Mouse (Mus musculus): ENCODE results near the gene 1700037C18Rik. TPM values are rescaled to one million over a fixed set of nuclear protein-coding genes. Genes with fewer than 3 reads are reported as not detected.
"Not testable (repeated sequence)": the region's sequence is repeated elsewhere in the genome, so short reads cannot be mapped to it uniquely, and the experiment has no call there.

1700037C18Rik gene
- total and polyA plus RNA-seq, 3 experiments = 3.5 to 7.2 TPM; not detected in 1

GRCm38 (mm10) chr16:3852586-3852985 is 55.9 kb downstream of the 1700037C18Rik start:
- no peak for DNase-seq (ENCODE audit: low read depth, low spot score)
- peaks cover 0 to 4% of the 10 kb centered on the region in 2 experiments; a peak in 2 of 4 replicates for H3K36me3 ChIP-seq (ENCODE audit: control insufficient read depth in 1 of 2, insufficient read depth in 2 of 2, low read length in 2 of 2)
- no peak for TF ChIP-seq CHD1 (IDR thresholded peaks at IDR 0.05; ENCODE audit: low read depth, low read length)
- no peak for TF ChIP-seq NELFE (IDR thresholded peaks at IDR 0.05; ENCODE audit: low read depth, low read length)
- no peak for TF ChIP-seq USF1 (IDR thresholded peaks at IDR 0.05; ENCODE audit: low read depth, low read length)
- no peak for TF ChIP-seq ELF1 (IDR thresholded peaks at IDR 0.05; ENCODE audit: low read depth, low read length)
- TF ChIP-seq CHD2 (IDR thresholded peaks at IDR 0.05; ENCODE audit: low read length) = no peak
- no peak for TF ChIP-seq MAFK (IDR thresholded peaks at IDR 0.05; ENCODE audit: borderline replicate concordance, low read depth, low read length)
- no peak for TF ChIP-seq MYB (IDR thresholded peaks at IDR 0.05; ENCODE audit: low read depth, low read length)

GRCm38 (mm10) chr16:3851301-3851700 is 57.2 kb downstream of the 1700037C18Rik start:
- H3K4me3 ChIP-seq (ENCODE audit: control insufficient read depth in 1 of 2, insufficient read depth in 1 of 2, low read depth in 2 of 2, low read length in 2 of 2); DNase-seq (ENCODE audit: low read depth, low spot score); H3K4me1 ChIP-seq (ENCODE audit: control insufficient read depth in 1 of 2, insufficient read depth in 2 of 2, low read length in 2 of 2): not testable (repeated sequence)

More at GRCm38 (mm10) chr16:3852586-3852985, 55.9 kb downstream of the 1700037C18Rik start:
- Histone ChIP-seq H3K79me2 (ENCODE audit: control insufficient read depth, insufficient read depth, low read length, poor library complexity) (no peaks in the 10 kb centered on the region), H3K9ac (ENCODE audit: control insufficient read depth, low read depth, low read length, poor library complexity, severe bottlenecking) (no peak overlapping the region), H3K27ac (ENCODE audit: control insufficient read depth, low read depth, low read length) (no peak overlapping the region), H3K9me3 (replicated peaks; ENCODE audit: insufficient read depth, low read length) (no peaks in the 10 kb centered on the region), H3K4me1 (ENCODE audit: control insufficient read depth in 1 of 2, insufficient read depth in 2 of 2, low read length in 2 of 2) (no peaks in the 10 kb centered on the region; a peak in 1 of 4 replicates), H3K4me3 (ENCODE audit: control insufficient read depth in 1 of 2, insufficient read depth in 1 of 2, low read depth in 2 of 2, low read length in 2 of 2) (no peak overlapping the region), H3K27me3 (ENCODE audit: control insufficient read depth in 1 of 2, insufficient read depth in 2 of 2, low read length in 2 of 2) (no peaks in the 10 kb centered on the region)

GRCm38 (mm10) chr16:3848416-3848815 is 60.1 kb downstream of the 1700037C18Rik start:
- Histone ChIP-seq H3K4me3 (ENCODE audit: control insufficient read depth in 1 of 2, insufficient read depth in 1 of 2, low read depth in 2 of 2, low read length in 2 of 2) (no peak overlapping the region), H3K27ac (ENCODE audit: control insufficient read depth, low read depth, low read length) (no peak overlapping the region), H3K36me3 (ENCODE audit: control insufficient read depth in 1 of 2, insufficient read depth in 2 of 2, low read length in 2 of 2) (no peaks in the 10 kb centered on the region; a peak in 1 of 4 replicates), H3K79me2 (ENCODE audit: control insufficient read depth, insufficient read depth, low read length, poor library complexity) (no peaks in the 10 kb centered on the region), H3K27me3 (ENCODE audit: control insufficient read depth in 1 of 2, insufficient read depth in 2 of 2, low read length in 2 of 2) (no peaks in the 10 kb centered on the region), H3K9ac (ENCODE audit: control insufficient read depth, low read depth, low read length, poor library complexity, severe bottlenecking) (no peak overlapping the region), H3K4me1 (ENCODE audit: control insufficient read depth in 1 of 2, insufficient read depth in 2 of 2, low read length in 2 of 2) (no peaks in the 10 kb centered on the region; a peak in 1 of 4 replicates), H3K9me3 (replicated peaks; ENCODE audit: insufficient read depth, low read length) (no peaks in the 10 kb centered on the region)
- no peak for TF ChIP-seq ZMIZ1 (IDR thresholded peaks at IDR 0.05; ENCODE audit: low read depth, low read length)
- TF ChIP-seq NELFE (IDR thresholded peaks at IDR 0.05; ENCODE audit: low read depth, low read length) = no peak
- TF ChIP-seq CHD1 (IDR thresholded peaks at IDR 0.05; ENCODE audit: low read depth, low read length) = no peak
- TF ChIP-seq MYB (IDR thresholded peaks at IDR 0.05; ENCODE audit: low read depth, low read length) = no peak
- TF ChIP-seq SMC3 (IDR thresholded peaks at IDR 0.05; ENCODE audit: low read depth, low read length) = peak; percentile 31
- TF ChIP-seq ETS1 (IDR thresholded peaks at IDR 0.05; ENCODE audit: low read depth, low read length) = no peak
- TF ChIP-seq POLR2AphosphoS2 (IDR thresholded peaks at IDR 0.05; ENCODE audit: low read length) = no peak
- no peak for TF ChIP-seq UBTF (IDR thresholded peaks at IDR 0.05; ENCODE audit: borderline replicate concordance, insufficient read depth, low read depth, low read length)
- no peak for TF ChIP-seq MAFK (IDR thresholded peaks at IDR 0.05; ENCODE audit: borderline replicate concordance, low read depth, low read length)
- peak; percentile 32; the same call in 1 of the 2 replicates for TF ChIP-seq TBP (IDR thresholded peaks at IDR 0.05; ENCODE audit: low read depth, low read length)
- no peak for TF ChIP-seq SIN3A (IDR thresholded peaks at IDR 0.05; ENCODE audit: low read length)
- TF ChIP-seq CTCF (IDR thresholded peaks at IDR 0.05 in 2 of 3, conservative IDR thresholded peaks at IDR 0.05 in 1 of 3; ENCODE audit: control insufficient read depth in 1 of 3, insufficient read depth in 1 of 3, low read depth in 2 of 3, low read length in 3 of 3, poor library complexity in 1 of 3, severe bottlenecking in 1 of 3) = peak in 2 of 3 experiments; percentile 6 to 36; a peak in 3 of 6 replicates
- no peak for TF ChIP-seq HCFC1 (IDR thresholded peaks at IDR 0.05; ENCODE audit: low read depth, low read length)
- TF ChIP-seq RAD21 (IDR thresholded peaks at IDR 0.05; ENCODE audit: low read depth, low read length) = peak; percentile 6
- no peak for TF ChIP-seq MXI1 (IDR thresholded peaks at IDR 0.05; ENCODE audit: low read depth, low read length)
- no peak for TF ChIP-seq CHD2 (IDR thresholded peaks at IDR 0.05; ENCODE audit: low read length)
- no peak for TF ChIP-seq TAL1 (IDR thresholded peaks at IDR 0.05; ENCODE audit: low read length)
- DNase-seq (ENCODE audit: low read depth, low spot score) = peak; percentile 33

More at GRCm38 (mm10) chr16:3851301-3851700, 57.2 kb downstream of the 1700037C18Rik start:
- not testable (repeated sequence) for H3K27me3 ChIP-seq (ENCODE audit: control insufficient read depth in 1 of 2, insufficient read depth in 2 of 2, low read length in 2 of 2); H3K9ac ChIP-seq (ENCODE audit: control insufficient read depth, low read depth, low read length, poor library complexity, severe bottlenecking); H3K9me3 ChIP-seq (replicated peaks; ENCODE audit: insufficient read depth, low read length); H3K79me2 ChIP-seq (ENCODE audit: control insufficient read depth, insufficient read depth, low read length, poor library complexity); H3K36me3 ChIP-seq (ENCODE audit: control insufficient read depth in 1 of 2, insufficient read depth in 2 of 2, low read length in 2 of 2); H3K27ac ChIP-seq (ENCODE audit: control insufficient read depth, low read depth, low read length)

All from MEL (cell line).